Mouse (Mus musculus) kidney, postnatal 14 days (tissue): Measurements from ENCODE around the gene Gopc.

Source experiments
- DNase-seq: peaks from one replicate; pipeline ENCODE4 v3.0.0; 2022; ENCODE audit warnings: mixed read lengths

The Gopc gene

GRCm38 (mm10) chr10:52381845-52382591 lies at the start of gene Gopc:
Gene Gopc, minus strand, starts transcription at chr10:52382124.
- DNase-seq: peak; percentile 99

GRCm38 (mm10) chr10:52430953-52431352 lies 49.0 kb upstream of the Gopc start:
- DNase-seq: no peak

DNA sequence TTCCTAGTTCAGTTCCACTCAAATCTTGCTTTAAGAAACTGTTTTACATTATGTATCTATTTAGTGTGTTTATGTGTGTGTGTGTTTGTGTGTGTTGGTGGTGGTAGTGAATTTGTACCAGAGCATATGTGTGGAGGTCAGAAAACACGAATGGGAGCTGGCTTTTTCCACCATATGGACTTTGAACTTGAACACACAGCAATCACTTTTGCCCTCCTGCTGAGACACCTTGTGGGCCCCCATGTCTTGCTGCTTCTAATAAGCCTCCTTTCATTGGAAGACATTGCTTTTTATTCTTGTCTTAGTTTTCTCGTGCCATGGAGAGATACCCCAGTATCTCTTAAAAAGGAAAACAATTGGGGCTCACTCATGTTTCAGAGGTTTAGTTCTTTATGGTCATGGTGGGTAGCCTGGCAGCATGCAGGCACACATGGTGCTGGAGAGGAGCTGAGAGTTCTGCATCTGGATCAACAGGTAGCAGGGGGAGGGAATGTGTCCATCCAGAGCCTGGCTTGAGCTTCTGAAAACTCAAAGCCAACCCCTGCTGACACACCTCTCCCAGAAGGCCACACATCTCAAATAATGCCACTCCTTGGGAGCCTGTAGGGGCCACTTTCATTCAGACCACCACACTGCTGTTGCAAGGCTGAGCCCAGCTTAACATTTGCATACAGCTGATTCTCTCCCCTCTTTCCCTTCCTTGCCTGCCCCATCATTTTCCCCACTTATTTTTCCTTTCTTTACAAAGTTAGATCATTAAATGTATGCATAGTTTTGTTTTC lies 45.9 kb upstream of the Gopc start:
- no peak for DNase-seq

GRCm38 (mm10) chr10:52426314-52426980 lies 44.5 kb upstream of the Gopc start:
- DNase-seq: no peak

GRCm38 (mm10) chr10:52423097-52423496 lies 41.2 kb upstream of the Gopc start:
- DNase-seq: no peak

DNA sequence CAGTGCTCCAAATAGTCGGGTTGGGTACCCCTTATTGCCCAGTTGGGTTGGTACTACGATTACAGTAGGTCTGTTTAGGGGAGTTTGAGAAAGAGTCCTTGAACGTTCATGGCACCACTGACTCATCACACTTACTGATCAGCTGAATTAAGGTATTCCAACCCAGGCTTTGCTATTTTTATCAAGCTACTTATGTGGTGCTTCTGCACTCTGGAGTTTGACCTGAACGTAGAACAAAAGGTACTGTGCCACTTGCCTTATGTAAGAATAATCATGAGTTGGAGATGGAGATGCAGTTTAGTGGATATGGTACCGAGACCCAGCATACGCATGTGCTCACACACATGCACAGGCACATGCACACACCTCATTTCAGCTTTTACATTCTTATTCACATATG lies 39.8 kb upstream of the Gopc start:
- DNase-seq: peak; percentile 54

DNA sequence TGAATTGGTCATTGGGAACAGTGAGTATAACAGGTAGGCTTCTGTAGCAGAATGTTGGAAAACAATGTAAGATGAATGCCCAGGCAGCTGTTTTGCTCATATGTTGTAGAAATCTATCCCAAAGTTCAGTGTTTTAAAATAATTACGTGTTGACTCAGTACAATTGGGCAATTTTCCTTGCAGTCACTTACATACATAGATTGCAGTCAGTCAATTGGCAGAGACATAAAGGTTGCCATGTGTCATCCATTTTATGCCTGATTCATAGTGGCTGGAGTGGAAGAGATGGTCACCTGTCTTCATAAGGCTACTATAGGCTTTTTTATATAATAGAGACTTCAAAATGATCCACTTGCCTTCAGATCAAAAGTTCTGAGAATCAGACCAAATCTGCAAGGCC lies 38.6 kb upstream of the Gopc start:
- DNase-seq: no peak

DNA sequence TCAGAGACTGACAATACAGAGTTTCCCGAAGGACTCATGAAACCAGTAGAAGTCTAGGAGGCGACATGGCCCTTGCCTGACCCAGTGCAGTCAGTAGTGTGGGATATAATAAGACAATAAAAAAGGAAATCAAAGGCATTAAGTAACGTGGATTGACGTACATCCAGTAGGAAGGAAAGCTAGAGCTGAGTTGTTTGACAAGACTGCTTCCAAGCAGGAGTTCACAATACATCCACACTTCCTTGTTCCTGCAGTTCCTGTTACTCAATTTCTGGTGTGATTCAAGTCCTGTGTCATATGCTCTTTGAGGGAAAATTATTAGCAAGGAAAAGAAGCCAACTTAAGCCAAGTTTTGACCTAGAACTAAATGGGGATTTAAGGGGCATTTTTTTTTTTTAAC lies 37.5 kb upstream of the Gopc start:
- DNase-seq: no peak

DNA sequence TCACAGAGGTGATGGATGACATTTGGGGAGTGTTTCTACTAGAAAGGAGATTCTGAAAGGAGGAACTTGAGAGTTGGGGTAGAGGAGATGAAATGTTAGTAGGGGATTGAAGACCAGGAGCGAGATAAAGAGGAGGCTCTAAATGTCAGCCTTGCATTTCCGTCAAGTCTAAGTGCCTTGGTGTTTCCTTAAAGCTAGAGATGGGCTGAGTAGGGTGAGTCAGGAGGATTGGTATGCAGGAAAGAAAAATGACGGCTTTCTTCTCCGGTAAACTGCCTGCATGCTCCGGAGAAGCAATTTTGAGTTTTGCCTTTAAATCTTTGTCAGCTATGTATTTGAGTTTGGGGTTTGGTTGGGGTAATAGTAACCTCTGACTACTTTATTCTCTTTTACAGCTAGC lies 37.0 kb upstream of the Gopc start:
- no peak for DNase-seq

DNA sequence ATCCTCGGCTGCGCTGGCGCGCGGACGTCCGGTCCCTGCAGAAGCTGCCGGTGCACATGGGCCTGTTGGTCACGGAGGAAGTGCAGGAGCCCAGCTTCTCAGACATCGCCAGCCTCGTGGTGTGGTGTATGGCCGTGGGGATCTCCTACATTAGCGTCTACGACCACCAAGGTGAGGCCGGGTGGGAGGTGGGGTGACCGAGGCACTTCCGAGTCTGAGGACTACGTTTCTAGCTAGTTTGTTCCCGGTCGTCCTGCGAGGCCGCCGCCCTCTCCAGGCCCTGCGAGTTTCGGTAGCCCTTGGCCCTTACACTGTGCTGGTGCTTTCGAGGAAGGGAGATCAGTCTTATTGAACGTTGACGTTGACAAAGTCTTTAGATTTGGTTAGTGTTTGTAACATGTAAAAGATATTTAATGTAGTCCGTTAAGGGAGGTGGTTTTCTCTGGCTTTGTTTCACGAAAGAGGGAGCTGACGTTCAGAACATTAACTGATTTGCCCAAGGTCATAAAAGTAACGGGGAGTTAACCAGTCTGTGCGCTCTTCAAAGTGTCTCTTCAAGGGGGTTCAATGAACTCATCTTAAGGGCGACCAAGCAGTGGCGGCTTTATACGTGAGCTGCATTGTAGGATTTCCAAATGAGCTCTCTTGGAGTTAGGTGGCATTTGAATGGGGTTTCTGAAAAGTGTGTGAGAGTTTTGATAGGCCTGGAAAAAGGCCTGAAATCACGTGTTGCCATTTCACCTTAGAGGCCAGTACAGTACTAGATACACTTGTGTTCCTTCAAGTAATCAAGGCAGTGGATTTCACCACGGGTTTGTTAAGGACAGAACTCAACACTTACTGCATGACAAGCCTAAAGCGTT lies 36.3 kb upstream of the Gopc start:
- DNase-seq: no peak

- peak; percentile 98 for DNase-seq
These were observed 35.5 kb upstream of the Gopc start, which contains the start of gene Nus1 for GRCm38 (mm10) chr10:52417299-52417997. Gene Nus1, plus strand, starts transcription at chr10:52417547.

GRCm38 (mm10) chr10:52416458-52416857 lies 34.5 kb upstream of the Gopc start:
- DNase-seq: no peak

- DNase-seq: no peak
These were observed 33.1 kb upstream of the Gopc start for GRCm38 (mm10) chr10:52415020-52415419.

GRCm38 (mm10) chr10:52407526-52407925 lies 25.6 kb upstream of the Gopc start:
- DNase-seq: no peak

GRCm38 (mm10) chr10:52405160-52405559 lies 23.2 kb upstream of the Gopc start:
- DNase-seq: no peak

- DNase-seq: no peak
These were observed 17.8 kb upstream of the Gopc start for GRCm38 (mm10) chr10:52399722-52400121.

DNA sequence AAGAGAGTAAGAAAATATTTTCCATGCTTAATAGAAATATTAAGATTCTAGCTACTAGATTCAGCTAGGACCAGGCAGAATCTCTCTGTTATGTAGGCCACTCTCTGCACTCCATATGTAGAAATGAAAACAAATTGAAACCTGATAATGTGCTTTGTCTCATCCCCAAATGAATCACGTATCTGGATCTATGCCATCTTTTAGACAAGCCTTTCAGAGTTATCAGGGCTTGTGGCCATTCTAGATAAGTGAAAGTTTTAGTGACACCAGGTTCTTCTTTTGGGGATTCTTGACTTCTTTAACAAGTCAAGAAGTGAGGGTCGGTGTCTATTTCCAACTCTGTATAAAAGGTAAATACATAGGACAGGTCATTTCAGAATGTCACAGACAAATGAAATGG lies 16.8 kb upstream of the Gopc start:
- no peak for DNase-seq

DNA sequence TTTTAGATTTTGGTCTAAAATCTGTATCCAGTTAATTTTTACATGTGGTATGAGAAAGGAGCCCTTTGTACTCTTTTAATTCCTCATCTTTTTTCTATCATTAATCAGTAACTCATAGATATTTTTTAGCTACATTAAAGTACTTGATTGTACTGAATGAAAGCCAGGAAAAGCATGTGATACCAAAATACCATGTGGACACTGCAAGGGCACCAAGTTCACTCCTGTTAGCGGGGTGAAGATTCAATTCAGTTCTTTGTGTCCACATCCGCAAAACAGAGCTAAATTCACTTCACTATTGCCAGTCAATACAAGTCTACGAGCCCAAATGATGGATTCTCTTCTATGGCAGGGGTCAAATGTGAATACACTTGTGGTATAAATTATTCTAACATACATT lies 14.7 kb upstream of the Gopc start:
- peak; percentile 55 for DNase-seq

- no peak for DNase-seq
These were observed 9.3 kb upstream of the Gopc start for GRCm38 (mm10) chr10:52391208-52391607.

DNA sequence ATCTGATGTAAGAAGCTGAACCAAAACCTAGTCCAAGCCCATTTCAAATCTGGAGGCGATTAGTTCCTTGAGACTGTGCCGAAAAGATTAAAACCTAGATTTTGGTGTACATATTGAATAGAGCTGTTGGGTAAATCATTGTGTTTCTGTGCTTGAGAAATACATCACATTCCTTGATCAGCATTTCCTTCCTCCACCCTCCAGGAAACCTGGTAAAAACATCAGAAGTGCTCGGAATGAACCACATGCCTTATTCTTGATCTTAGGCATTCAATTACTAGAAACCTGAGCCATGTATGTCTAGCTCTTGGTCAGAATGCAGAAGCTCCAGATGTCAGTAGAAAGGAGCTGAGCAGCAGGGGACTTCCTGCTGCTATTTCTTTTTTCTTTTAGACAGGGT lies 7.5 kb upstream of the Gopc start:
- no peak for DNase-seq

- no peak for DNase-seq
These were observed 7.1 kb upstream of the Gopc start, which contains the start of gene Nepn for GRCm38 (mm10) chr10:52388922-52389430. Gene Nepn, plus strand, starts transcription at chr10:52388972.

DNA sequence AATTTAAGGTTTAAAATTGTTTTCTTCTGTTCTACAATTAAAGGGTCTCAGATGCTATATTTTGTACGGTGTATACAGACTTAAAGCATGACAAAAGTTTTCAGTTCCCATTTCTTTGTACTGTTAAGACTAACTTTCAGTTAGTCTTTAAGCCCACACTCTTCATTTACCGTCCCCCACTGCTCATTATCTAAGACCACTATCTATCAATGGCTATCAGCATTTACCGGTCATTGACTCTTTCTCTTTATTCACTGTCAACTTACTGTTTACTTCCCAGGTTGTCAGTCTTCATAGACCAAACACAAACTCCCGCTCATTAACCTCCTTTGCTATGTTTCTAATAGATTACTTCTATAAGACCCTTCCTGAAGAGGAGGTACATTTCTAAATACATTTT lies 5.3 kb upstream of the Gopc start:
- DNase-seq: no peak
